Mouse (Mus musculus) liver, adult 2 months (tissue): ENCODE results near the gene Nsmf.

Source experiments
- CTCF ChIP-seq: fragments of 200-500 bp; IDR thresholded peaks from 2 replicates; pipeline ENCODE4 v1.5.1; 2011; ENCODE audit warnings: low read depth, low read length, control low read depth
- POLR2A ChIP-seq: fragments of 200-500 bp; IDR thresholded peaks from 2 replicates; pipeline ENCODE4 v1.6.1; 2011; ENCODE audit warnings: low read length, control low read depth; ENCODE audit not compliant: insufficient read depth; ENCODE audit errors: extremely low read depth

GRCm38 (mm10) chr2:25094785-25095108, 40.6 kb downstream of the Nsmf start:
- no peak for TF ChIP-seq CTCF
- TF ChIP-seq POLR2A: no peak
